Comparison of ENCODE assay signal across 10 mouse cellular contexts in genomic region chr7:142255517-142255916, GRCm38 (mm10). TPM values are rescaled to one million over a fixed set of nuclear protein-coding genes. Genes with fewer than 3 reads are reported as not detected.
DNase-seq lines count a peak whose midpoint lies in the region; ATAC-seq and TF ChIP-seq lines count a peak whose summit lies in the region.
"Had no signal": no experiment of that assay in that cellular context is flagged by ENCODE, and none has a peak within 500 bp of the region (broad histone marks: within the 10 kb centered on the region; RNA-seq: fewer than 3 reads in every experiment).

No protein-coding gene starts in this region.

- no peaks in the 10 kb centered on the region for H3K27me3 ChIP-seq in forebrain, embryonic 14.5 days (replicated peaks; ENCODE audit: control insufficient read depth, insufficient read depth, low read length)
- H3K27me3 ChIP-seq in forebrain, embryonic 15.5 days = no peaks in the 10 kb centered on the region
- no peaks in the 10 kb centered on the region for H3K27me3 ChIP-seq in stomach, postnatal 0 days (ENCODE audit: control insufficient read depth, insufficient read depth, low read length)
- H3K27me3 ChIP-seq: neural tube, embryonic 12.5 days had no signal

- H3K9me3 ChIP-seq in forebrain, embryonic 14.5 days (replicated peaks; ENCODE audit: control insufficient read depth, low read length) = no peaks in the 10 kb centered on the region
- H3K9me3 ChIP-seq in forebrain, embryonic 15.5 days = no peaks in the 10 kb centered on the region
- no peaks in the 10 kb centered on the region for H3K9me3 ChIP-seq in stomach, postnatal 0 days (ENCODE audit: control insufficient read depth, low read length)
- H3K9me3 ChIP-seq: G1E; neural tube, embryonic 12.5 days had no signal

- 0% methylated on average over 2 of the region's 2 CpGs for WGBS in forebrain, embryonic 14.5 days
- WGBS in forebrain, embryonic 15.5 days = 0% methylated on average over 2 of the region's 2 CpGs
- WGBS in stomach, postnatal 0 days = 0% methylated on average over 2 of the region's 2 CpGs

- peak; percentile 78 for TF ChIP-seq CTCF in stomach, postnatal 0 days (IDR thresholded peaks at IDR 0.05; ENCODE audit: low read depth)

- H3K9ac ChIP-seq in forebrain, embryonic 14.5 days (ENCODE audit: low read length) = no peak overlapping the region
- no peak overlapping the region for H3K9ac ChIP-seq in forebrain, embryonic 15.5 days (replicated peaks)
- no peak overlapping the region for H3K9ac ChIP-seq in stomach, postnatal 0 days (ENCODE audit: low read length)
- H3K9ac ChIP-seq: neural tube, embryonic 12.5 days had no signal

- no peaks in the 10 kb centered on the region for H3K36me3 ChIP-seq in forebrain, embryonic 14.5 days (ENCODE audit: control insufficient read depth, insufficient read depth, low read length)
- H3K36me3 ChIP-seq in forebrain, embryonic 15.5 days = no peaks in the 10 kb centered on the region
- H3K36me3 ChIP-seq in stomach, postnatal 0 days (ENCODE audit: control insufficient read depth, insufficient read depth, low read length) = no peaks in the 10 kb centered on the region
- H3K36me3 ChIP-seq: G1E; neural tube, embryonic 12.5 days had no signal

- no peak overlapping the region for H3K4me3 ChIP-seq in forebrain, embryonic 14.5 days (ENCODE audit: low read depth, low read length)
- no peak overlapping the region for H3K4me3 ChIP-seq in forebrain, embryonic 15.5 days
- no peak overlapping the region for H3K4me3 ChIP-seq in stomach, postnatal 0 days (ENCODE audit: low read depth, low read length)
- H3K4me3 ChIP-seq: neural tube, embryonic 12.5 days had no signal

- no peak overlapping the region for H3K27ac ChIP-seq in forebrain, embryonic 14.5 days (ENCODE audit: low read depth, low read length)
- no peak overlapping the region for H3K27ac ChIP-seq in forebrain, embryonic 15.5 days (replicated peaks)
- no peak overlapping the region for H3K27ac ChIP-seq in stomach, postnatal 0 days (replicated peaks)
- H3K27ac ChIP-seq: neural tube, embryonic 12.5 days had no signal

- no peak overlapping the region for H3K4me2 ChIP-seq in forebrain, embryonic 14.5 days (ENCODE audit: low read length)
- H3K4me2 ChIP-seq in forebrain, embryonic 15.5 days (replicated peaks) = no peak overlapping the region
- H3K4me2 ChIP-seq in stomach, postnatal 0 days (replicated peaks; ENCODE audit: low read depth) = no peak overlapping the region
- H3K4me2 ChIP-seq: neural tube, embryonic 12.5 days had no signal

- peak; percentile 54 for DNase-seq in forebrain, embryonic 14.5 days (ENCODE audit: low spot score)
- peak; percentile 7 for DNase-seq in ovary, postnatal 14 days (ENCODE audit: low spot score)
- DNase-seq in ovary, adult 18-20 months (ENCODE audit: low spot score) = no peak
- DNase-seq in cerebellum, adult 9-10 months = peak; percentile 17
- DNase-seq in kidney, postnatal 10 days = peak; percentile 62
- DNase-seq in lung, postnatal 14 days = peak; percentile 20
- DNase-seq in stomach, postnatal 0 days (ENCODE audit: low spot score) = peak; percentile 34

- no peak for ATAC-seq in forebrain, embryonic 14.5 days
- ATAC-seq in forebrain, embryonic 15.5 days (replicated peaks) = no peak
- ATAC-seq in stomach, postnatal 0 days (ENCODE audit: low FRiP score, low TSS enrichment) = peak; percentile 61; the same call in 1 of the 2 replicates

- no peaks in the 10 kb centered on the region for H3K4me1 ChIP-seq in forebrain, embryonic 14.5 days (ENCODE audit: control insufficient read depth, insufficient read depth, low read length)
- no peaks in the 10 kb centered on the region for H3K4me1 ChIP-seq in forebrain, embryonic 15.5 days
- H3K4me1 ChIP-seq in stomach, postnatal 0 days (replicated peaks; ENCODE audit: control insufficient read depth, insufficient read depth) = no peaks in the 10 kb centered on the region
- H3K4me1 ChIP-seq: neural tube, embryonic 12.5 days had no signal

- TF ChIP-seq EP300 in stomach, postnatal 0 days (optimal IDR thresholded peaks at IDR 0.05) = no peak

RNA-seq across cellular contexts. Expression of gene Gm2431, which starts 2.6 kb away (rescaled TPM):
- not detected in 2 replicates for polyA plus RNA-seq in forebrain, embryonic 14.5 days (2014; fragmentation: Nextera tagmentation; extraction: Ambion mirVana)
- polyA plus RNA-seq in forebrain, embryonic 15.5 days (2015; fragmentation: Nextera tagmentation; extraction: Ambion mirVana) = not detected in 2 replicates
- not detected in 2 replicates for polyA plus RNA-seq in stomach, postnatal 0 days (2015; fragmentation: Nextera tagmentation; extraction: Ambion mirVana)
- polyA plus RNA-seq: G1E; neural tube, embryonic 12.5 days had no signal

RNA-seq across cellular contexts. Expression of gene Gm40460, which starts 14.6 kb away (rescaled TPM):
- not detected in 2 replicates for polyA plus RNA-seq in forebrain, embryonic 14.5 days (2014; fragmentation: Nextera tagmentation; extraction: Ambion mirVana)
- not detected in 2 replicates for polyA plus RNA-seq in forebrain, embryonic 15.5 days (2015; fragmentation: Nextera tagmentation; extraction: Ambion mirVana)
- polyA plus RNA-seq in stomach, postnatal 0 days (2015; fragmentation: Nextera tagmentation; extraction: Ambion mirVana) = not detected in 2 replicates
- polyA plus RNA-seq: G1E; neural tube, embryonic 12.5 days had no signal

RNA-seq across cellular contexts. Expression of gene Gm4559, which starts 18.6 kb away (rescaled TPM):
- polyA plus RNA-seq in forebrain, embryonic 14.5 days (2014; fragmentation: Nextera tagmentation; extraction: Ambion mirVana) = not detected in 2 replicates
- polyA plus RNA-seq in forebrain, embryonic 15.5 days (2015; fragmentation: Nextera tagmentation; extraction: Ambion mirVana) = not detected in 2 replicates
- polyA plus RNA-seq in stomach, postnatal 0 days (2015; fragmentation: Nextera tagmentation; extraction: Ambion mirVana) = not detected in 2 replicates
- polyA plus RNA-seq: G1E; neural tube, embryonic 12.5 days had no signal

RNA-seq across cellular contexts. Expression of gene Krtap5-5, which starts 25.7 kb away (rescaled TPM):
- not detected in 2 replicates for polyA plus RNA-seq in forebrain, embryonic 14.5 days (2014; fragmentation: Nextera tagmentation; extraction: Ambion mirVana)
- polyA plus RNA-seq in forebrain, embryonic 15.5 days (2015; fragmentation: Nextera tagmentation; extraction: Ambion mirVana) = not detected in 2 replicates
- not detected in 2 replicates for polyA plus RNA-seq in stomach, postnatal 0 days (2015; fragmentation: Nextera tagmentation; extraction: Ambion mirVana)
- polyA plus RNA-seq: G1E; neural tube, embryonic 12.5 days had no signal

RNA-seq across cellular contexts. Expression of gene Krtap5-1, which starts 41.4 kb away (rescaled TPM):
- polyA plus RNA-seq in forebrain, embryonic 14.5 days (2014; fragmentation: Nextera tagmentation; extraction: Ambion mirVana) = not detected in 2 replicates
- polyA plus RNA-seq in forebrain, embryonic 15.5 days (2015; fragmentation: Nextera tagmentation; extraction: Ambion mirVana) = not detected in 2 replicates
- polyA plus RNA-seq in stomach, postnatal 0 days (2015; fragmentation: Nextera tagmentation; extraction: Ambion mirVana) = not detected in 2 replicates
- polyA plus RNA-seq: G1E; neural tube, embryonic 12.5 days had no signal
